15 mouse cellular contexts compared by ENCODE assay signal in genomic region chr5:37102056-37102455, GRCm38 (mm10). TPM values are rescaled to one million over a fixed set of nuclear protein-coding genes. Genes with fewer than 3 reads are reported as not detected.
"Had no signal": no experiment of that assay in that cellular context is flagged by ENCODE, and none has a peak within 500 bp of the region (broad histone marks: within the 10 kb centered on the region; RNA-seq: fewer than 3 reads in every experiment).

No protein-coding gene starts in this region.

- ATAC-seq: hindbrain, embryonic 16.5 days had no signal

- H3K27ac ChIP-seq: limb, embryonic 13.5 days; liver, embryonic 14.5 days; midbrain, embryonic 12.5 days; neural tube, embryonic 12.5 days; stomach, postnatal 0 days had no signal

- H3K36me3 ChIP-seq: limb, embryonic 13.5 days; midbrain, embryonic 12.5 days; neural tube, embryonic 12.5 days had no signal

- H3K9me3 ChIP-seq: limb, embryonic 13.5 days; midbrain, embryonic 12.5 days; neural tube, embryonic 12.5 days had no signal

- H3K4me2 ChIP-seq: limb, embryonic 13.5 days; midbrain, embryonic 12.5 days; neural tube, embryonic 12.5 days had no signal

- H3K9ac ChIP-seq: limb, embryonic 13.5 days; liver, embryonic 14.5 days; midbrain, embryonic 12.5 days; neural tube, embryonic 12.5 days had no signal

- H3K27me3 ChIP-seq: neural tube, embryonic 12.5 days had no signal

- DNase-seq: kidney, adult 2 months; kidney, postnatal 25 days; layer of hippocampus, postnatal 36 days; left cerebral cortex, postnatal 4 days; lung, adult 18-20 months; thymus, postnatal 4 days had no signal

- H3K4me1 ChIP-seq: limb, embryonic 13.5 days; neural tube, embryonic 12.5 days had no signal

- H3K4me3 ChIP-seq: limb, embryonic 13.5 days; midbrain, embryonic 12.5 days; neural tube, embryonic 12.5 days had no signal

RNA-seq across cellular contexts. Expression of gene Gm1043, which starts 16.9 kb away (rescaled TPM):
- total RNA-seq: liver, adult 2 months; megakaryocyte, adult 5-6 weeks had no signal
- polyA plus RNA-seq: intestine, embryonic 14.5 days; liver, embryonic 14.5 days had no signal
